In genomic region chr4:148377368-148377767, GRCm38 (mm10) we compare ENCODE assay signal across 10 mouse cellular contexts.
DNase-seq lines count a peak whose midpoint lies in the region; ATAC-seq lines count a peak whose summit lies in the region.
"Had no signal": no experiment of that assay in that cellular context is flagged by ENCODE, and none has a peak within 500 bp of the region (broad histone marks: within the 10 kb centered on the region; RNA-seq: fewer than 3 reads in every experiment).

No protein-coding gene starts in this region.

- H3K4me1 ChIP-seq in kidney, embryonic 15.5 days = peaks cover 11% of the 10 kb centered on the region
- H3K4me1 ChIP-seq in embryonic facial prominence, embryonic 14.5 days (ENCODE audit: control insufficient read depth, insufficient read depth, low read length) = no peaks in the 10 kb centered on the region
- H3K4me1 ChIP-seq in midbrain, embryonic 12.5 days = peaks cover 31% of the 10 kb centered on the region

- H3K27ac ChIP-seq in kidney, embryonic 15.5 days = no peak overlapping the region
- H3K27ac ChIP-seq in embryonic facial prominence, embryonic 14.5 days (replicated peaks; ENCODE audit: low read depth, low read length) = no peak overlapping the region
- H3K27ac ChIP-seq in midbrain, embryonic 12.5 days (replicated peaks) = no peak overlapping the region
- H3K27ac ChIP-seq: heart, embryonic 13.5 days had no signal

- H3K4me2 ChIP-seq in kidney, embryonic 15.5 days = no peak overlapping the region
- no peak overlapping the region for H3K4me2 ChIP-seq in embryonic facial prominence, embryonic 14.5 days (ENCODE audit: low read depth, low read length)
- H3K4me2 ChIP-seq in midbrain, embryonic 12.5 days (replicated peaks) = no peak overlapping the region
- H3K4me2 ChIP-seq: heart, embryonic 13.5 days had no signal

- H3K27me3 ChIP-seq in kidney, embryonic 15.5 days = 0 out of 2 replicates have a peak, but pooled peaks cover 2% of the 10 kb centered on the region
- no peaks in the 10 kb centered on the region for H3K27me3 ChIP-seq in embryonic facial prominence, embryonic 14.5 days (replicated peaks; ENCODE audit: control insufficient read depth, insufficient read depth, low read length)
- H3K27me3 ChIP-seq in midbrain, embryonic 12.5 days = peaks cover 6% of the 10 kb centered on the region; the same call in 1 of the 2 replicates

- H3K4me3 ChIP-seq in kidney, embryonic 15.5 days (replicated peaks) = no peak overlapping the region
- H3K4me3 ChIP-seq in embryonic facial prominence, embryonic 14.5 days (ENCODE audit: low read depth, low read length) = no peak overlapping the region
- H3K4me3 ChIP-seq in midbrain, embryonic 12.5 days = no peak overlapping the region
- H3K4me3 ChIP-seq: heart, embryonic 13.5 days had no signal

- H3K9ac ChIP-seq in kidney, embryonic 15.5 days = no peak overlapping the region
- no peak overlapping the region for H3K9ac ChIP-seq in embryonic facial prominence, embryonic 14.5 days (ENCODE audit: low read depth, low read length)
- H3K9ac ChIP-seq in midbrain, embryonic 12.5 days (replicated peaks) = no peak overlapping the region
- H3K9ac ChIP-seq: heart, embryonic 13.5 days had no signal

- 29% methylated on average over 8 of the region's 8 CpGs for WGBS in kidney, embryonic 15.5 days
- 33% methylated on average over 8 of the region's 8 CpGs for WGBS in embryonic facial prominence, embryonic 14.5 days
- 44% methylated on average over 8 of the region's 8 CpGs for WGBS in midbrain, embryonic 12.5 days

- intact Hi-C loops in left cerebral cortex, postnatal 4 days (cut with DNase I) = no loop called here
- intact Hi-C loops in left cerebral cortex, postnatal 14 days (cut with DNase I) = no loop called here

- H3K9me3 ChIP-seq in kidney, embryonic 15.5 days (replicated peaks) = no peaks in the 10 kb centered on the region
- H3K9me3 ChIP-seq in embryonic facial prominence, embryonic 14.5 days (ENCODE audit: control insufficient read depth, low read length) = no peaks in the 10 kb centered on the region
- H3K9me3 ChIP-seq in midbrain, embryonic 12.5 days = no peaks in the 10 kb centered on the region
- H3K9me3 ChIP-seq: heart, embryonic 13.5 days had no signal

- DNase-seq in kidney, adult 18-20 months = no peak
- DNase-seq in adrenal gland, adult 8-10 months = peak; percentile 67
- DNase-seq in embryonic facial prominence, embryonic 14.5 days (ENCODE audit: low spot score) = peak; percentile 13
- DNase-seq in left cerebral cortex, postnatal 4 days = no peak
- DNase-seq in left cerebral cortex, postnatal 14 days (ENCODE audit: low spot score in 2 of 2) = no peak
- no peak for DNase-seq in cerebellum, adult 11 months

- H3K36me3 ChIP-seq in kidney, embryonic 15.5 days = no peaks in the 10 kb centered on the region
- no peaks in the 10 kb centered on the region for H3K36me3 ChIP-seq in embryonic facial prominence, embryonic 14.5 days (ENCODE audit: control insufficient read depth, insufficient read depth, low read length)
- no peaks in the 10 kb centered on the region for H3K36me3 ChIP-seq in midbrain, embryonic 12.5 days
- H3K36me3 ChIP-seq: heart, embryonic 13.5 days had no signal

- peak; percentile 20; the same call in 1 of the 2 replicates for ATAC-seq in kidney, embryonic 15.5 days (replicated peaks; ENCODE audit: low FRiP score)
- ATAC-seq in embryonic facial prominence, embryonic 14.5 days (ENCODE audit: low read depth) = no peak
- ATAC-seq in midbrain, embryonic 12.5 days (ENCODE audit: low FRiP score, low read depth) = peak; percentile 62
- ATAC-seq: lung, postnatal 0 days had no signal

Comparison
In these comparisons a context has a peak if more than half of its experiments do, and no peak if none do; other contexts are left out.
1. DNase-seq: peak in adrenal gland, adult 8-10 months (single experiment) and embryonic facial prominence, embryonic 14.5 days (single experiment); none in kidney, adult 18-20 months (single experiment), left cerebral cortex, postnatal 4 days (single experiment), left cerebral cortex, postnatal 14 days (0 of 2) and cerebellum, adult 11 months (single experiment).